Mouse (Mus musculus): ENCODE data around the gene Fbxw7. TPM values are rescaled to one million over a fixed set of nuclear protein-coding genes. Genes with fewer than 3 reads are reported as not detected.

Fbxw7 gene
- polyA plus RNA-seq, 1 experiment from 2014 or later: 8.9 TPM

DNA sequence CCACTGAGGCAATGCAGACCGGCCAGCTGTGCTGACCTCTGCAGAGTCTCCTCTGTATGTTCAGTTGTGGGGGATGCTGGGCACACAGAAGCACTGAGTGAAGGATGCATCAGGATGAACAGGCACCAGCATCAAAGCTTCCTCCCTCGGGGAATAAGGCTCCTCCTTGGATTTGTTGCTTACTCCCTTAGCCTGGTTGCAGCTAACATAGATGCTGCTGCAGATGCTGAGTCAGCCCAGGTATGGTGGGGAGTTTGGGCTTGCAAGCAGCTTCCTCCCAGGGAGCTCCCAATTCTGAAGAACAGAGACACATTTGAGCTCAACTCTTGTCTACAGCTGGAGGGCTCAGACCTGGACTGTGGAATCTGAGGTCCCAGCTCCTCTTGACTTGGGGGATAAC is 209.2 kb downstream of the Fbxw7 start:
- no peak for DNase-seq (ENCODE audit: low spot score)
- 0 out of 2 replicates have a peak overlapping the region, but pooled peaks have one; percentile 0 for H3K27ac ChIP-seq (replicated peaks)
- H3K27me3 ChIP-seq (ENCODE audit: low read depth, poor library complexity, severe bottlenecking): no peaks in the 10 kb centered on the region
- peaks cover 9% of the 10 kb centered on the region; the same call in 1 of the 2 replicates for H3K4me1 ChIP-seq
- H3K4me3 ChIP-seq: no peak overlapping the region
- WGBS: 70% methylated on average over 2 of the region's 2 CpGs
- H3K36me3 ChIP-seq: no peaks in the 10 kb centered on the region
- no peaks in the 10 kb centered on the region for H3K9me3 ChIP-seq (replicated peaks)

DNA sequence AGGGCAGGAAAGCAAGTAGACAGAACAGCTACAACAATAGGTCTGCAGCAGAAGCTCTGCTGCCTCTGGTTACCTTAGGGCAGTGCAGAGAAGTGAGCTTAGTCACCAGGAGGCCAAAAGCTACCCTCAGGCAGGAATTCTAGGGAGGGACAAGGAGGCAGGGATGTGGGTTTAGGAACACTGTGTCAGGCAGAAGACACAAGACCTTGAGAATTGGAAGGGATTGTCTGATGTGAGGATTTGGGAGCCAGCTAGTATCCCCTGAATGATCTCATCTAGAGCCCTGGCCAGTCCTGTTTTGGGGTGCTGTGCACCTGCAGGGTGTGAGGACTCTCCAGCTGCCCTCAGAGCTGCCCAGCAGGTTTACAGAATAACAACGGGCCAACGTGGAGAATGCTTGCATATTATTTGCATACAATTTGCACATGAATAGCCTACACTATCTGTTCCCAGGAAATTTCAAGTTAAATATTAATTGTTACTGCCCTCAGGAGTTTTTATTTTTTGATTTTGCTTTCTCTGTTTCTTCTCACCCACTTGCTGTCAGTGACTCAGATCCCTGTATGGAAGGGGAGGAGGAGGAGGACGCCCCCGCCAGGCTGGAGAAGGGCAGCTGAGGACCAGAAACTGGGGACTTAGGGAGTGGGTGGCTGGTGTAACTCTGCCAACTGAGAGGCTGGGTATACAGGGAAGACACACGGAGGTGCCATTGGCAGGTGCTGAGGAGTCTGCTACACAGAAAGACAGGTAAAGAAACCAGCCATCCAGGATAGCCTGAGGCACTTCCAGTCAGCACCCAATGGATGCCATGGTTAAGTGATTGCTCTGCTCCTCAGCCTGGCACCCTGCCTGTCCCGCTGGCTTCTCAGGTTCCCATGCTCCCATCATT is 210.0 kb downstream of the Fbxw7 start:
- Histone ChIP-seq H3K4me3 (no peak overlapping the region), H3K27ac (replicated peaks) (peak overlapping the region; percentile 43; the same call in 1 of the 2 replicates), H3K27me3 (ENCODE audit: low read depth, poor library complexity, severe bottlenecking) (no peaks in the 10 kb centered on the region), H3K36me3 (no peaks in the 10 kb centered on the region), H3K9me3 (replicated peaks) (no peaks in the 10 kb centered on the region), H3K4me1 (peaks cover 9% of the 10 kb centered on the region; the same call in 1 of the 2 replicates)
- WGBS: 29% methylated on average over 6 of the region's 6 CpGs
- DNase-seq (ENCODE audit: low spot score): no peak

Other genes with a start within 250 kb of the Fbxw7 start
- gene Arfip1, start 232.6 kb upstream of the Fbxw7 start, polyA plus RNA-seq (2016; fragmentation: Nextera tagmentation; extraction: Ambion mirVana): 32.2 and 33.0 TPM in 2 replicates
- gene Tigd4, start 221.7 kb upstream of the Fbxw7 start, polyA plus RNA-seq (2016; fragmentation: Nextera tagmentation; extraction: Ambion mirVana): not detected in 2 replicates
- gene Tmem154, start 149.1 kb upstream of the Fbxw7 start, polyA plus RNA-seq (2016; fragmentation: Nextera tagmentation; extraction: Ambion mirVana): 0.25 and 0.29 TPM in 2 replicates

Measured in midbrain, embryonic 10.5 days (tissue).